Mouse (Mus musculus): ENCODE measurements around the gene Vmn1r155. TPM values are rescaled to one million over a fixed set of nuclear protein-coding genes. Genes with fewer than 3 reads are reported as not detected.
"Not testable (repeated sequence)": the region's sequence is repeated elsewhere in the genome, so short reads cannot be mapped to it uniquely, and the experiment has no call there.

Gene Vmn1r155
- polyA plus RNA-seq (2012; rRNA removed): not detected in 2 replicates
- not detected in 2 replicates for polyA plus RNA-seq (2014; fragmentation: Nextera tagmentation; extraction: Ambion mirVana)

- H3K36me3 ChIP-seq (ENCODE audit: control insufficient read depth, insufficient read depth, low read length); H3K4me3 ChIP-seq (replicated peaks; ENCODE audit: low read length); H3K9me3 ChIP-seq (ENCODE audit: control insufficient read depth, low read length); H3K4me2 ChIP-seq (replicated peaks; ENCODE audit: low read depth, low read length, severe bottlenecking); H3K9ac ChIP-seq (ENCODE audit: low read depth, low read length, severe bottlenecking); H3K27me3 ChIP-seq (ENCODE audit: control insufficient read depth, insufficient read depth, low read length); DNase-seq (ENCODE audit: low spot score); ATAC-seq (ENCODE audit: low FRiP score, low read depth); H3K4me1 ChIP-seq (ENCODE audit: control insufficient read depth, insufficient read depth, low read length); H3K27ac ChIP-seq (replicated peaks; ENCODE audit: low read depth, low read length): not testable (repeated sequence)
- no CpG with 5 or more reads among the region's 3 CpGs for WGBS
Measured at GRCm38 (mm10) chr7:22657718-22658117, at the start of gene Vmn1r155. Vmn1r155 (plus strand) TSS chr7:22658018.

- not testable (repeated sequence) for H3K27ac ChIP-seq (replicated peaks; ENCODE audit: low read depth, low read length); H3K36me3 ChIP-seq (ENCODE audit: control insufficient read depth, insufficient read depth, low read length); H3K9ac ChIP-seq (ENCODE audit: low read depth, low read length, severe bottlenecking); H3K4me2 ChIP-seq (replicated peaks; ENCODE audit: low read depth, low read length, severe bottlenecking); DNase-seq (ENCODE audit: low spot score); H3K9me3 ChIP-seq (ENCODE audit: control insufficient read depth, low read length); H3K4me1 ChIP-seq (ENCODE audit: control insufficient read depth, insufficient read depth, low read length); H3K4me3 ChIP-seq (replicated peaks; ENCODE audit: low read length); H3K27me3 ChIP-seq (ENCODE audit: control insufficient read depth, insufficient read depth, low read length); ATAC-seq (ENCODE audit: low FRiP score, low read depth)
- no CpG with 5 or more reads among the region's 2 CpGs for WGBS
Measured at GRCm38 (mm10) chr7:22692217-22692616, 34.4 kb downstream of the Vmn1r155 start, which contains the start of gene Gm8693. Gm8693 (minus strand) TSS chr7:22692317.

Other genes starting within 250 kb of the Vmn1r155 start
- not detected in 2 replicates for gene Vmn1r148, start 244.4 kb upstream of the Vmn1r155 start, polyA plus RNA-seq (2012; rRNA removed)
- not detected in 2 replicates for gene Vmn1r148, start 244.4 kb upstream of the Vmn1r155 start, polyA plus RNA-seq (2014; fragmentation: Nextera tagmentation; extraction: Ambion mirVana)
- gene Vmn1r149, start 219.8 kb upstream of the Vmn1r155 start, polyA plus RNA-seq (2012; rRNA removed): not detected in 2 replicates
- gene Vmn1r149, start 219.8 kb upstream of the Vmn1r155 start, polyA plus RNA-seq (2014; fragmentation: Nextera tagmentation; extraction: Ambion mirVana): not detected in 2 replicates
- not detected in 2 replicates for gene Gm10665, start 193.9 kb upstream of the Vmn1r155 start, polyA plus RNA-seq (2012; rRNA removed)
- gene Gm10665, start 193.9 kb upstream of the Vmn1r155 start, polyA plus RNA-seq (2014; fragmentation: Nextera tagmentation; extraction: Ambion mirVana): not detected in 2 replicates
- gene Vmn1r151, start 158.3 kb upstream of the Vmn1r155 start, polyA plus RNA-seq (2012; rRNA removed): not detected in 2 replicates
- not detected in 2 replicates for gene Vmn1r151, start 158.3 kb upstream of the Vmn1r155 start, polyA plus RNA-seq (2014; fragmentation: Nextera tagmentation; extraction: Ambion mirVana)
- gene Vmn1r152, start 135.1 kb upstream of the Vmn1r155 start, polyA plus RNA-seq (2012; rRNA removed): not detected in 2 replicates
- not detected in 2 replicates for gene Vmn1r152, start 135.1 kb upstream of the Vmn1r155 start, polyA plus RNA-seq (2014; fragmentation: Nextera tagmentation; extraction: Ambion mirVana)
- gene Gm8677, start 123.1 kb upstream of the Vmn1r155 start, polyA plus RNA-seq (2012; rRNA removed): not detected in 2 replicates
- gene Gm8677, start 123.1 kb upstream of the Vmn1r155 start, polyA plus RNA-seq (2014; fragmentation: Nextera tagmentation; extraction: Ambion mirVana): not detected in 2 replicates
- gene Gm4201, start 92.7 kb upstream of the Vmn1r155 start, polyA plus RNA-seq (2012; rRNA removed): not detected in 2 replicates
- not detected in 2 replicates for gene Gm4201, start 92.7 kb upstream of the Vmn1r155 start, polyA plus RNA-seq (2014; fragmentation: Nextera tagmentation; extraction: Ambion mirVana)
- gene Gm4565, start 69.9 kb upstream of the Vmn1r155 start, polyA plus RNA-seq (2012; rRNA removed): not detected in 2 replicates
- gene Gm4565, start 69.9 kb upstream of the Vmn1r155 start, polyA plus RNA-seq (2014; fragmentation: Nextera tagmentation; extraction: Ambion mirVana): not detected in 2 replicates
- not detected in 2 replicates for gene Gm8693, start 34.3 kb downstream of the Vmn1r155 start, polyA plus RNA-seq (2012; rRNA removed)
- not detected in 2 replicates for gene Gm8693, start 34.3 kb downstream of the Vmn1r155 start, polyA plus RNA-seq (2014; fragmentation: Nextera tagmentation; extraction: Ambion mirVana)
- gene Gm4567, start 61.7 kb downstream of the Vmn1r155 start, polyA plus RNA-seq (2012; rRNA removed): not detected in 2 replicates
- not detected in 2 replicates for gene Gm4567, start 61.7 kb downstream of the Vmn1r155 start, polyA plus RNA-seq (2014; fragmentation: Nextera tagmentation; extraction: Ambion mirVana)
- not detected in 2 replicates for gene Vmn1r157, start 103.7 kb downstream of the Vmn1r155 start, polyA plus RNA-seq (2012; rRNA removed)
- not detected in 2 replicates for gene Vmn1r157, start 103.7 kb downstream of the Vmn1r155 start, polyA plus RNA-seq (2014; fragmentation: Nextera tagmentation; extraction: Ambion mirVana)
- not detected in 2 replicates for gene Vmn1r158, start 132.8 kb downstream of the Vmn1r155 start, polyA plus RNA-seq (2012; rRNA removed)
- not detected in 2 replicates for gene Vmn1r158, start 132.8 kb downstream of the Vmn1r155 start, polyA plus RNA-seq (2014; fragmentation: Nextera tagmentation; extraction: Ambion mirVana)
- not detected in 2 replicates for gene Vmn1r159, start 185.6 kb downstream of the Vmn1r155 start, polyA plus RNA-seq (2012; rRNA removed)
- not detected in 2 replicates for gene Vmn1r159, start 185.6 kb downstream of the Vmn1r155 start, polyA plus RNA-seq (2014; fragmentation: Nextera tagmentation; extraction: Ambion mirVana)
- gene Vmn1r160, start 213.2 kb downstream of the Vmn1r155 start, polyA plus RNA-seq (2012; rRNA removed): not detected in 2 replicates
- not detected in 2 replicates for gene Vmn1r160, start 213.2 kb downstream of the Vmn1r155 start, polyA plus RNA-seq (2014; fragmentation: Nextera tagmentation; extraction: Ambion mirVana)